Mouse (Mus musculus) heart, embryonic 10.5 days (tissue): Measurements from ENCODE around the gene Fsd1. TPM values are rescaled to one million over a fixed set of nuclear protein-coding genes. Genes with fewer than 3 reads are reported as not detected.
A peak's percentile ranks its signal among the peaks of the same experiment; 100 is the strongest.

Experiments used
- DNase-seq: peaks from one replicate; pipeline ENCODE4 v3.0.0-alpha.2; 2017; ENCODE audit warnings: low spot score
- H3K27ac ChIP-seq: fragments of 300-500 bp; sonication (generic); 2 replicates; pipeline ENCODE4 v1.5.1; 2016; ENCODE audit warnings: mild to moderate bottlenecking
- H3K27me3 ChIP-seq: fragments of 300-500 bp; sonication (generic); 2 replicates; pipeline ENCODE4 v1.6.1; 2016; ENCODE audit warnings: mild to moderate bottlenecking; ENCODE audit not compliant: poor library complexity, insufficient read depth, severe bottlenecking
- H3K36me3 ChIP-seq: fragments of 300-500 bp; sonication (generic); 2 replicates; pipeline ENCODE4 v1.6.1; 2016; ENCODE audit warnings: mild to moderate bottlenecking, moderate library complexity
- H3K4me1 ChIP-seq: fragments of 300-500 bp; sonication (generic); 2 replicates; pipeline ENCODE4 v1.6.1; 2016; ENCODE audit warnings: mild to moderate bottlenecking
- H3K4me3 ChIP-seq: fragments of 300-500 bp; sonication (generic); 2 replicates; pipeline ENCODE4 v1.5.1; 2016; ENCODE audit warnings: mild to moderate bottlenecking, moderate library complexity
- H3K9me3 ChIP-seq: fragments of 300-500 bp; sonication (generic); 2 replicates; pipeline ENCODE4 v1.6.1; 2016; ENCODE audit warnings: mild to moderate bottlenecking, moderate library complexity
- WGBS: fragments of 180-500 bp; shearing (Covaris S2); methylation state at CpG from one replicate; pipeline ENCODE4 v1.1.7; 2016; 5-methylcytosine and 5-hydroxymethylcytosine counted together
- polyA plus RNA-seq: library from polyadenylated mRNA; unstranded; fragments of >200 nt; fragmentation: Nextera tagmentation; extraction: Ambion mirVana; gene quantifications from 2 replicates; pipeline ENCODE4 v1.2.1, GENCODE M21; 2016

Gene Fsd1
- polyA plus RNA-seq, 1 experiment from 2014 or later: 23.2 TPM

DNA sequence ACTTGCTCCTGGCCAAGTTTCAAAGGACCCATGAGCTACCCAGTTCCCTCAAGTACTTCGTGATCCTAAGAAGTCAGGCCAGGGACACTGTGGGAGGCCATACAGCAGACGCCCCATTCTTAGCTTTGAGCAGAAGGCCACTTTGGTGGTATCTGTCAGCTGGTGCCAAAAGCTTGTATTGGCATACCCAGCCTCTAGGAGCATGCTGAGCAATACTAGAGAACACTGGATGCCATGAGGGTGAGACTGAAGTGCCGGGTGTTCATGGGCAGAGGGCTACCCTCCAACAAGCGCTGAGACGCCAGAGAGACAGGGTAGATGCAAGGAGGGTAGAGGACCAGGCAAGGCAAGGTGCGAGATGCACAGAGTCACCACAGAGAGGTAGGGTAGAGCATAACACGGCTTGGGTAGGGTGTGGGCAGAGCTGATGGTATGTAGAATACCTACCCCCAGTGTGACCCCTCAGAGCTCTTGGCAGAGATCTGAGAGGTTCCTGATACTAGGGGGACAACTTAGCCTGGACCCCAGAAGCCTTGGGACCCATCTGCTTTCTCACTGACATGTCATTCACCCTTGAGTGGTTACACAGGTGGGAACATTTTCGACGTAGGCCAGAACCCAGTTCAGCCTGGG, 44.0 kb downstream of the Fsd1 start:
- WGBS: 95% methylated on average over 9 of the region's 9 CpGs
- Histone ChIP-seq H3K4me1 (peaks cover 67% of the 10 kb centered on the region), H3K27me3 (no peaks in the 10 kb centered on the region), H3K36me3 (peaks cover 59% of the 10 kb centered on the region), H3K9me3 (no peaks in the 10 kb centered on the region), H3K27ac (no peak overlapping the region), H3K4me3 (no peak overlapping the region)
- DNase-seq: no peak

DNA sequence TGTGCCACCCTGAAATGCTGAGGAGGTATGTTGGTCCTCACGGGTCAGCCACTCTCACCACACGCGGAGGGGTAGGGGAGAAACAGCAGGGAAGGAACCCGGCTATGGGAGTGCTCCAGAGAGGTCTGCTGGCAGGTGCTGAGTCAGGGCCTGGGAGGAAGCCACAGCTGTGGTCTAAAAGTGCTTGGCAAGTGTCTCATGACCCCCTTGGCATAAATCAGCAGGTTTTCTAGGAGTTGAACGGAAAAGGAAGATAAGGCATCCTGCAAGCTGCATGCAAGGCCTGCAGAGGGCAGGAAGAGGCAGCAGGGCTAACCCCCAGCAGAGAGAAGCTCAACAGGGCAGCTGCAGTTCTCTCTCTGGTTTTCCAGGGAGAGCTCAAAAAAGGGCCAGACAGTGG, 44.6 kb downstream of the Fsd1 start:
- Histone ChIP-seq H3K36me3 (peaks cover 58% of the 10 kb centered on the region), H3K4me3 (no peak overlapping the region), H3K4me1 (peaks cover 62% of the 10 kb centered on the region), H3K9me3 (no peaks in the 10 kb centered on the region), H3K27me3 (no peaks in the 10 kb centered on the region), H3K27ac (no peak overlapping the region)
- DNase-seq: no peak
- 54% methylated on average over 5 of the region's 5 CpGs for WGBS

DNA sequence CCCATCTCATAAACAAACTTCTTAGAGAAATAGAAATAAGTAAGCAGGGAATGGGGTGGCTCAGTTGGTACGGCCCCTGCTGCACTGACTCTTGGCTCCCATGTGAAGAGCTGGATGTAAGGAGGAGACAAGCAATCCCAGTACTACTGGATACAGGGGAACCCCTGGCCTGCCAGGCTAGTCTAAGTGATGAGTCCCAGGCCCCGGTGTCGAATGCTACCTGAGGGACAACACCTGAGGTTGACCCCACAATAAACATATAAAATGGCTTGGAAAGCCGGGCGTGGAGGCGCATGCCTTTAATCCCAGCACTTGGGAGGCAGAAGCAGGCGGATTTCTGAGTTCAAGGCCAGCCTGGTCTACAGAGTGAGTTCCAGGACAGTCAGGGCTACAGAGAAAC, 45.1 kb downstream of the Fsd1 start:
- DNase-seq: no peak
- Histone ChIP-seq H3K4me1 (peaks cover 57% of the 10 kb centered on the region), H3K27me3 (no peaks in the 10 kb centered on the region), H3K36me3 (peaks cover 58% of the 10 kb centered on the region), H3K4me3 (no peak overlapping the region), H3K9me3 (no peaks in the 10 kb centered on the region), H3K27ac (no peak overlapping the region)
- WGBS: 90% methylated on average over 7 of the region's 7 CpGs

DNA sequence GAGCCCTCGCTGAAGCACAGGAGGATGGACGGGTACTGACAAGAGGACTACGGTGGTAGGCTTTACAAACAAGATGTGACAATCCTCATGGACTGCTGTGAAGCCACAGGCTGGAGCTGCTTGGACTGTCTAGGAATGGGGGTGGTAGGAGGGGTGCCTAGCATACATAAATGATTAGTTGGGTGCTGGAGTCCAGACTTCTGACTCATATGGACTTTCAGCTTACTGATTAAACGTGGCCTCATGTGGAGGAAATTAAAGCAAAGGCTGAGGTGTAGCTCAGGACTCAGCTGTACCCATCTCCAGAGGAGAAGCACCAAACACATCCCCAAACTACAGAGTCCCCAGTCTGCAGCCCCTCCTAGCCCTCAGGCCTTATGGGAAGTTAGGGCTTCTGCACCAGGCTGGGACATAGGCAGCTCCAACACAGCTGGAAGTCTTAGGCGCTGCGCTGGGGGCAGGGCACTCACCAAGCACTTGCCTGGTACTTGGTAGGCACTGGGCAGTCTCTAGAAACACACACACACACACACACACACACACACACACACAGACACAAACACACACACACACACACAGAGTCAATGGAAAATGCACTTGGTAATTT, 45.9 kb downstream of the Fsd1 start:
- Histone ChIP-seq H3K27ac (no peak overlapping the region), H3K36me3 (peaks cover 58% of the 10 kb centered on the region), H3K4me3 (no peak overlapping the region), H3K4me1 (peaks cover 49% of the 10 kb centered on the region), H3K9me3 (no peaks in the 10 kb centered on the region), H3K27me3 (no peaks in the 10 kb centered on the region)
- DNase-seq: no peak
- WGBS: 76% methylated on average over 6 of the region's 6 CpGs

DNA sequence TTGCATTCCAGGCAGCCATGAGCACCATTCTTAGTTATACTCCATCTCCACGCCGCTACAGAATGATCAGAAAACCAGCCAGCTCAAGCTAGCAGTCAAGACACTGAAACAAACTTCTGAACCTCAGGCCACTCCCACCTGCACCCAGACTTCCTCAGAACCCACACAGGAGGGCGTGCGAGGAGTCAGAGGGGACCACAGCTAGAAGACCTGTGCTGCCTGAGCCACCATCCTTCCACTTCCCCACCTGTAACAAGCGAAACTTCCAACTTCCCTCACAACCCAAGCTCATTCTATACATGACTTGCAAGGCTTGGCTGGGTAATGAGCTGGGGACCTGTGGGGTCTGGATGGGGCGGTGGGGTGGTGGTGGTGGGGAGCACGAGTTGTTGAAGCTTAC, 46.5 kb downstream of the Fsd1 start:
- H3K36me3 ChIP-seq: peaks cover 55% of the 10 kb centered on the region
- H3K9me3 ChIP-seq: no peaks in the 10 kb centered on the region
- peaks cover 43% of the 10 kb centered on the region for H3K4me1 ChIP-seq
- no peak for DNase-seq
- H3K4me3 ChIP-seq: no peak overlapping the region
- WGBS: 76% methylated on average over 7 of the region's 7 CpGs
- no peaks in the 10 kb centered on the region for H3K27me3 ChIP-seq
- H3K27ac ChIP-seq: no peak overlapping the region

DNA sequence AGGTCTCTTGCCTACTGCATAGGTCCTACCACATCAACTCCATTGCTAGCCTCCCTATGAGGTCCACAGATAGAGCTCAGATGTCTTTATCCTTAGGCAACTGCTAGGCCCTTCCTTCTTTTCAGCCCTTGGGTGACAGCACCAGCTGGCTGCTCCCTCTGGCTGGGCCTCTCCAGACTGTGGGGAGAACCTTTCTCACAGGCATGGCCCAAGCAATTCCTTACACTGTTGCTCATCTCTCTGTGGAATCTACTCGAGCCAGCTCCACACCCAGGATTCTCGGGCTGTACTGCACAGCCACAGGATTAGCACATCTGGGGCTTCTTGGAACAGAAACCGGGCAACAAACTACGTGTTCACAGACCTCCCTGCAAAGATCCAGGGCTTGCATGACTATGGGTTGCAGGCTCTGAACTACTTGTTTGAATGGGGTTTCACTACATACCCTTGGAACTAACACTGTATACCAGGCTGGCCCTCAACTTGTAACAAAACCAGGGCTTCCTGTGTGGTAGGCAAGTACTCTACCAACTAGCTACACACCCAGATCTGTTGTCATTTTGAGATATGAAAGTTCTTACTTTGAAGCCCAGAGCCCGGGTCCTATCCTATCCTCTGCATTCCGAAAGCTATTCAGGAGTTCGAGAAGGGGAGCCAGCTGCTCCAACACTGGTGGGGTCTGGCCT, 47.9 kb downstream of the Fsd1 start:
- no peaks in the 10 kb centered on the region for H3K9me3 ChIP-seq
- no peak overlapping the region for H3K27ac ChIP-seq
- no peak overlapping the region for H3K4me3 ChIP-seq
- peaks cover 44% of the 10 kb centered on the region for H3K36me3 ChIP-seq
- DNase-seq: no peak
- 84% methylated on average over 7 of the region's 7 CpGs for WGBS
- peaks cover 40% of the 10 kb centered on the region for H3K4me1 ChIP-seq
- H3K27me3 ChIP-seq: no peaks in the 10 kb centered on the region

DNA sequence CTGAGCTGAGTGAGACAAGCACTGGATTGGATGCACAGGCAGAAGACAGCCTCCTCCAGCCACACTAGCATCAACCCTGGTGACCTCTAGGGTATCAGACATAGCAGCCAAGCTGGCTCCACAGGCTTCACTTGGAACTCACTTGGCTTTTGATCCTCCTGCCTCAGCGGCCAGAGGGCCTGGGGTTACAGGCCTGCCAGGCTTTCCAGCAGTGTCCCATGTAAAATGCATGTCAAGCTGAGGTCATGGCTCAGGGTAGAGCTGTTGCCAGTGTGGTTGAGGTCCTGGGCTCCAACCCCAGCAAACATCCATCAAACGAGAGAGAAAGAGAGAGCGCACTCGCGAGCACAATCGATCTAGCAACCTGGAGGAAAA, 48.4 kb downstream of the Fsd1 start:
- no peak for DNase-seq
- WGBS: 91% methylated on average over 6 of the region's 6 CpGs
- Histone ChIP-seq H3K36me3 (peaks cover 39% of the 10 kb centered on the region), H3K27ac (no peak overlapping the region), H3K4me3 (peak overlapping the region; percentile 92), H3K4me1 (peaks cover 40% of the 10 kb centered on the region), H3K9me3 (no peaks in the 10 kb centered on the region), H3K27me3 (no peaks in the 10 kb centered on the region)

DNA sequence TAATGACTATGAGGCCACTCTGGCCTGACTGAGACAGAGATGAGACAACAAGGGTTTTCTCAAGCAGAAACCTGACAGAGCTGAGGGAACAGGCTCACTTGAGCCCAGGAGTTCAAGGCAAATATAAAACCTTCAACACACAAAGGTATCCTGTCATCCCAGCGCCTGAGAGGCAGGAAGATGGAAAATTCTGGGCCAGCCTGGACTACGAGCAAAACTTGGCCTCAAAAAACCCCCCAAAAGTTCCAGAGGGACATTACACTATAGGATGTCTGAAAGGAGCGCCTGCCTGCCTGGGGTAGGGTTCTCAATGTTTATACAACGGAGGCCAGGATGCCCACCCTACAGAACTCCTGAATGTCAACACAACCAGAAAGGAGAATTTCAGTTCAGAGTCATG, 48.9 kb downstream of the Fsd1 start:
- Histone ChIP-seq H3K9me3 (no peaks in the 10 kb centered on the region), H3K4me3 (peak overlapping the region; percentile 92), H3K36me3 (peaks cover 35% of the 10 kb centered on the region), H3K27me3 (no peaks in the 10 kb centered on the region), H3K27ac (0 out of 2 replicates have a peak overlapping the region, but pooled peaks have one; percentile 96), H3K4me1 (peaks cover 39% of the 10 kb centered on the region)
- DNase-seq: no peak
- 74% methylated on average over 4 of the region's 4 CpGs for WGBS

DNA sequence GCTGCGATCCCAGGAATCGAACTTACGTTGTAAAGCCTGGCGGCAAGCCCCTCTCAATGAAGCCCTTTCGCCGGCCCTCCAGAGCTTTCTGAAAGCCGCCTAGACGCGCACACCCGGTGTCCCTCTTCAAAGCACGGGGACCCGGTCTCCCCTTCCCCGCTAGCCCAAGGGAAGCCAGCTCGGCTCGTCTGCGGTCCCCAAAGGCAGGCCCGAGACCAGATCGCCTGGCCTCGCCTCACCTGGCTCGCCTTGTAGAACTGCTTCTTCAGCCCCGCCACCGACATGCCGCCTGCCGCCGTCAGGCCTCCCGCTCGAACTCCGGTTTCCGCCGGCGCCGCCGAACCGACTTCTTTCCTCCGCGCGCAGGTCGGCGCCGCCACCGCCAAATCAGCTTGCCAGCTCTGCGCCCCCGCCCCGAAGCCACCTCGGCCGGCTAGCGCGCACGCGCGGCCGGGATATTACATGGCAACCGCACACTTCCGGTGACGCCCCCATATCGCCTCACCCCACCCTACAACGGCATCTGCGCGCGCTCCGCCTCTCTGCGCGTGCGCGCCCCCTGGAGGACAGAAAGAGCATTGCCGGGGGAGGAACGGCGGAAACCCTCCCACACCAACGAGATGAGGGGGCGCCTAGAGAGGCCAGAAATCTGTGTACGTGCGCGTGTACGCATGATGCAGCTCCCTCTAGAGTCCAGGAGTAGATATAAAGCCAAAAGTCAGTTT, 50.0 kb downstream of the Fsd1 start, which contains the start of gene Sh3gl1:
TSS of gene Sh3gl1 (minus strand) at position 460 of the 725 bp plus-strand sequence.
- H3K36me3 ChIP-seq: peaks cover 30% of the 10 kb centered on the region
- WGBS: under 1% methylated on average over 74 of the region's 74 CpGs
- peak within 1 kb of the TSS; percentile 92 for H3K4me3 ChIP-seq
- peaks cover 36% of the 10 kb centered on the region for H3K4me1 ChIP-seq
- peak; percentile 99 for DNase-seq
- H3K9me3 ChIP-seq: no peaks in the 10 kb centered on the region
- no peaks in the 10 kb centered on the region for H3K27me3 ChIP-seq
- peak within 1 kb of the TSS; percentile 96 for H3K27ac ChIP-seq

DNA sequence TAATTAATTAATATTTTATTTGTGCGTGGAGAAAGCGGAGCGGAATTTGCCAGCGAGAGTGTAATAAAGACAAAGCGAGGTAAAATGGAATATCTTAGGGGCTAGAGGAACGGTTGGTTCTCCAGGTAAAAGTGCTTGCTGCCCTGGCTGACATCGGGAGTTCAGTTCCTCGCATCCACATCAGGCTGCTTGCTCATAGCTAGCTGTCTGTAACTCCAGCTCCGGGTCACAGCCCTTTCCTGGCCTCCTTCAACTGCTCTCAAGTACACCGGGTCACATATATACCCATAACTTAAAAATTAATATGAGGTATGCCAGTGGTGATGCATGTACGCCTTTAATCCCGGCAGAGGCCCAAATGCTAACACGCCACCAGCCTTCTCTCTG, 50.6 kb downstream of the Fsd1 start:
- peak overlapping the region; percentile 96 for H3K27ac ChIP-seq
- H3K36me3 ChIP-seq: peaks cover 28% of the 10 kb centered on the region
- H3K4me1 ChIP-seq: peaks cover 42% of the 10 kb centered on the region
- no peaks in the 10 kb centered on the region for H3K9me3 ChIP-seq
- H3K27me3 ChIP-seq: no peaks in the 10 kb centered on the region
- no peak for DNase-seq
- H3K4me3 ChIP-seq: peak overlapping the region; percentile 92
- 39% methylated on average over 13 of the region's 13 CpGs for WGBS

DNA sequence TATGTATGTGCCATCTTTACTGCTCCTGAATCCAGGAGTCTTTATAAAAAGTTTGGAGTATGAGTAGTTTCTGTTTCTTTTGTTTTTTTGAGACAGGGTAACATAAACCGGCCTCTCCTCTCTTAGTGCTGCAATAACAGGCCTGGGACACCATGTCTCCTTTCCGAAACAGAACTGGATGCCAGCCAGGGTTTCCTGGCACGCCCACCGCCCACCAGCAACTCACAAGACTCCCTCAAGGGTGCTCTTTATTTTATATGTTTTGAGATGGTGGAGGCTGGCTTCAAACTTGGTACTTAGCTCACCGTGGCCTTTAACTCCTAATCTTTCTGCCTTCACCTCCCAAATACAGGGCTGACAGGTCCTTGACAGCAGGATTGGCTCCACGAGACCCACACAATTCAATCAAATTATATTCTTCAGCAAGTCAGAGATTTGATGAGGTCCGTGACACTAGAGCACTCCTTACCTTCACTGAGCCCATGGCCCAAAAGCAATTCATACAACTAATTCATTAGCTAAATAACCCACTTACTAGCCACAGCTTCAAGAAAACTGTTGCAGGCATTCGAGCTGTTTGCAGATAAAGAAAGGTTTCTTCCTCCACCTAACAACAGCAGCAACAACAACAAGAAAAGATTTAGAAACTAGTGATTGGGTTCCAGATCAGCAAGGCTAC, 52.4 kb downstream of the Fsd1 start:
- DNase-seq: no peak
- WGBS: 83% methylated on average over 8 of the region's 8 CpGs
- no peak overlapping the region for H3K27ac ChIP-seq
- H3K9me3 ChIP-seq: no peaks in the 10 kb centered on the region
- peaks cover 16% of the 10 kb centered on the region for H3K36me3 ChIP-seq
- H3K4me1 ChIP-seq: peaks cover 31% of the 10 kb centered on the region
- H3K4me3 ChIP-seq: no peak overlapping the region
- H3K27me3 ChIP-seq: no peaks in the 10 kb centered on the region

DNA sequence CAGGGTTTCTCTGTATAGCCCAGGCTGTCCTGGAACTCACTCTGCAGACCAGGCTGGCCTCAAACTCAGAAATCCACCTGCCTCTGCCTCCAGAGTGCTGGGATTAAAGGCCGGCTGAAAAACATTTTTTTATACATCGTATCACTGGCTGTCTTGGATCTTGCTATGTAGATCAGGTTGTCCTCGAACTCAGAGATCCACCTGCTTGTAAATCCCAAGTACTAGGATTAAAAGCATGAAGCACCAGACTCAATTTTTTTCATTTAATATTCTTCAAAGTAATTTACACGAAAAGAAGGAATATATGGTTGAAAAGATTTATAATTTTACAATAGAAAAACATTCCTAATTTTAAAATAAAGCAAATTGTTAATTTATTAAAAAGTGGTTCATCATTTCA, 53.0 kb downstream of the Fsd1 start:
- WGBS: 75% methylated on average over 4 of the region's 4 CpGs
- H3K27ac ChIP-seq: 0 out of 2 replicates have a peak overlapping the region, but pooled peaks have one; percentile 94
- H3K4me3 ChIP-seq: peak overlapping the region; percentile 88; the same call in 1 of the 2 replicates

More for the DNA sequence above, 53.0 kb downstream of the Fsd1 start:
- no peak for DNase-seq
- peaks cover 16% of the 10 kb centered on the region for H3K36me3 ChIP-seq
- H3K9me3 ChIP-seq: no peaks in the 10 kb centered on the region
- H3K4me1 ChIP-seq: peaks cover 26% of the 10 kb centered on the region
- no peaks in the 10 kb centered on the region for H3K27me3 ChIP-seq
